Mouse (Mus musculus) embryonic facial prominence, embryonic 11.5 days (tissue): ENCODE results near the gene Ttll6. TPM values are rescaled to one million over a fixed set of nuclear protein-coding genes. Genes with fewer than 3 reads are reported as not detected.
"Not testable (repeated sequence)": the region's sequence is repeated elsewhere in the genome, so short reads cannot be mapped to it uniquely, and the experiment has no call there.

Experiments used
- ATAC-seq: fragments of 200-750 bp; cut with Nextera tagmentation; replicated peaks from 2 replicates; pipeline ENCODE4 v1.8.0; 2017; ENCODE audit warnings: low read depth; ENCODE audit not compliant: insufficient number of reproducible peaks, low FRiP score, low TSS enrichment
- DNase-seq: peaks from one replicate; pipeline ENCODE4 v3.0.0-alpha.2; 2015; ENCODE audit warnings: low spot score
- H3K27ac ChIP-seq: fragments of 300-500 bp; sonication (generic); replicated peaks from 2 replicates; pipeline ENCODE4 v1.5.1; 2014; ENCODE audit warnings: mild to moderate bottlenecking, low read depth, low read length, control low read depth
- H3K27me3 ChIP-seq: fragments of 300-500 bp; sonication (generic); 2 replicates; pipeline ENCODE4 v1.6.1; 2014; ENCODE audit warnings: mild to moderate bottlenecking, low read length, moderate library complexity, mixed read lengths; ENCODE audit not compliant: control insufficient read depth, insufficient read depth
- H3K36me3 ChIP-seq: fragments of 300-500 bp; sonication (generic); replicated peaks from 2 replicates; pipeline ENCODE4 v1.6.1; 2014; ENCODE audit warnings: low read depth, mild to moderate bottlenecking, low read length, moderate library complexity, mixed read lengths; ENCODE audit not compliant: control insufficient read depth, insufficient read depth
- H3K4me1 ChIP-seq: fragments of 300-500 bp; sonication (generic); 2 replicates; pipeline ENCODE4 v1.6.1; 2014; ENCODE audit warnings: low read length, mixed read lengths; ENCODE audit not compliant: control insufficient read depth, insufficient read depth
- H3K4me2 ChIP-seq: fragments of 300-500 bp; sonication (generic); 2 replicates; pipeline ENCODE4 v1.6.1; 2014; ENCODE audit warnings: low read depth, mild to moderate bottlenecking, control low read depth, low read length, moderate library complexity
- H3K4me3 ChIP-seq: fragments of 300-500 bp; sonication (generic); 2 replicates; pipeline ENCODE4 v1.5.1; 2014; ENCODE audit warnings: low read depth, low read length, control low read depth
- H3K9ac ChIP-seq: fragments of 300-500 bp; sonication (generic); replicated peaks from 2 replicates; pipeline ENCODE4 v1.6.1; 2014; ENCODE audit warnings: mild to moderate bottlenecking, control low read depth, low read length
- H3K9me3 ChIP-seq: fragments of 300-500 bp; sonication (generic); replicated peaks from 2 replicates; pipeline ENCODE4 v1.6.1; 2016; ENCODE audit warnings: mild to moderate bottlenecking, low read length, inconsistent platforms, mixed read lengths; ENCODE audit not compliant: control insufficient read depth
- WGBS: fragments of 180-500 bp; shearing (Covaris S2); extraction: QIAGEN DNeasy Blood & Tissue Kit; methylation state at CpG from one replicate; pipeline ENCODE4 v1.1.7; 2014; 5-methylcytosine and 5-hydroxymethylcytosine counted together
- polyA plus RNA-seq: library from polyadenylated mRNA; unstranded; fragments of >200 nt; fragmentation: Nextera tagmentation; extraction: Ambion mirVana; gene quantifications from 2 replicates; pipeline ENCODE4 v1.2.1, GENCODE M21; 2014

Ttll6 gene
- polyA plus RNA-seq, 1 experiment from 2014 or later: not detected

GRCm38 (mm10) chr11:96114077-96114476 is 19.5 kb upstream of the Ttll6 start:
- no peak for DNase-seq
- no peak overlapping the region for H3K4me3 ChIP-seq
- 68% methylated on average over 2 of the region's 2 CpGs for WGBS

GRCm38 (mm10) chr11:96115416-96115815 is 18.2 kb upstream of the Ttll6 start:
- 89% methylated on average over 6 of the region's 6 CpGs for WGBS
- H3K4me2 ChIP-seq: no peak overlapping the region
- DNase-seq: no peak

More at GRCm38 (mm10) chr11:96114077-96114476, 19.5 kb upstream of the Ttll6 start:
- no peak overlapping the region for H3K9ac ChIP-seq
- H3K27me3 ChIP-seq: no peaks in the 10 kb centered on the region
- no peaks in the 10 kb centered on the region for H3K36me3 ChIP-seq
- ATAC-seq: no peak
- no peak overlapping the region for H3K4me2 ChIP-seq
- H3K4me1 ChIP-seq: no peaks in the 10 kb centered on the region
- H3K9me3 ChIP-seq: no peaks in the 10 kb centered on the region
- no peak overlapping the region for H3K27ac ChIP-seq

GRCm38 (mm10) chr11:96116116-96116515 is 17.5 kb upstream of the Ttll6 start:
- WGBS: 76% methylated on average over 3 of the region's 3 CpGs
- H3K4me3 ChIP-seq: no peak overlapping the region

More at GRCm38 (mm10) chr11:96115416-96115815, 18.2 kb upstream of the Ttll6 start:
- H3K27me3 ChIP-seq: no peaks in the 10 kb centered on the region
- no peaks in the 10 kb centered on the region for H3K4me1 ChIP-seq
- H3K9ac ChIP-seq: no peak overlapping the region
- no peaks in the 10 kb centered on the region for H3K9me3 ChIP-seq
- H3K36me3 ChIP-seq: no peaks in the 10 kb centered on the region
- no peak overlapping the region for H3K27ac ChIP-seq
- ATAC-seq: no peak
- no peak overlapping the region for H3K4me3 ChIP-seq

GRCm38 (mm10) chr11:96116925-96117324 is 16.7 kb upstream of the Ttll6 start:
- H3K36me3 ChIP-seq, H3K4me2 ChIP-seq, DNase-seq, H3K9me3 ChIP-seq, H3K27ac ChIP-seq, H3K4me3 ChIP-seq, H3K4me1 ChIP-seq, H3K27me3 ChIP-seq, ATAC-seq, H3K9ac ChIP-seq: not testable (repeated sequence)
- WGBS: 83% methylated on average over 3 of the region's 3 CpGs

More at GRCm38 (mm10) chr11:96116116-96116515, 17.5 kb upstream of the Ttll6 start:
- no peak overlapping the region for H3K27ac ChIP-seq
- H3K36me3 ChIP-seq: no peaks in the 10 kb centered on the region
- DNase-seq (no peak), ATAC-seq (no peak)
- no peaks in the 10 kb centered on the region for H3K9me3 ChIP-seq
- no peak overlapping the region for H3K9ac ChIP-seq
- H3K4me1 ChIP-seq: no peaks in the 10 kb centered on the region
- H3K4me2 ChIP-seq: no peak overlapping the region
- no peaks in the 10 kb centered on the region for H3K27me3 ChIP-seq

- Histone ChIP-seq H3K27ac (no peak overlapping the region), H3K9me3 (no peaks in the 10 kb centered on the region), H3K4me2 (no peak overlapping the region), H3K27me3 (peaks cover 9% of the 10 kb centered on the region), H3K4me1 (no peaks in the 10 kb centered on the region), H3K36me3 (no peaks in the 10 kb centered on the region), H3K9ac (no peak overlapping the region), H3K4me3 (no peak overlapping the region)
- 60% methylated on average over 3 of the region's 3 CpGs for WGBS
- no peak for ATAC-seq
- no peak for DNase-seq
Measured at GRCm38 (mm10) chr11:96119401-96119800, 14.2 kb upstream of the Ttll6 start.

- not testable (repeated sequence) for H3K4me3 ChIP-seq, ATAC-seq, H3K9me3 ChIP-seq, H3K27ac ChIP-seq, H3K36me3 ChIP-seq, H3K9ac ChIP-seq, H3K4me2 ChIP-seq, H3K4me1 ChIP-seq, DNase-seq
- peaks cover 23% of the 10 kb centered on the region for H3K27me3 ChIP-seq
- 80% methylated on average over 4 of the region's 4 CpGs for WGBS
Measured at GRCm38 (mm10) chr11:96122806-96123205, 10.8 kb upstream of the Ttll6 start.

- Histone ChIP-seq H3K9me3 (no peaks in the 10 kb centered on the region), H3K4me3 (peak overlapping the region; percentile 22), H3K4me2 (peak overlapping the region; percentile 66), H3K27me3 (peaks cover 23% of the 10 kb centered on the region), H3K36me3 (no peaks in the 10 kb centered on the region), H3K9ac (no peak overlapping the region), H3K4me1 (no peaks in the 10 kb centered on the region), H3K27ac (no peak overlapping the region)
- 3% methylated on average over 45 of the region's 45 CpGs for WGBS
- peak; percentile 65 for ATAC-seq
- peak; percentile 23 for DNase-seq
Measured at GRCm38 (mm10) chr11:96124052-96124914, 9.3 kb upstream of the Ttll6 start.

- ATAC-seq: no peak
- H3K27me3 ChIP-seq: peaks cover 9% of the 10 kb centered on the region
Measured at GRCm38 (mm10) chr11:96130606-96131005, 3.0 kb upstream of the Ttll6 start.

More at GRCm38 (mm10) chr11:96130606-96131005, 3.0 kb upstream of the Ttll6 start:
- Histone ChIP-seq H3K4me2 (no peak overlapping the region), H3K36me3 (no peaks in the 10 kb centered on the region), H3K4me3 (no peak overlapping the region), H3K9ac (no peak overlapping the region), H3K4me1 (no peaks in the 10 kb centered on the region), H3K9me3 (no peaks in the 10 kb centered on the region), H3K27ac (no peak overlapping the region)
- WGBS: 50% methylated on average over 10 of the region's 10 CpGs
- no peak for DNase-seq
